Mouse (Mus musculus): ENCODE measurements at regions not wholly inside any gene's neighbourhood (a gene's known extent, or its start where the extent isn't known, plus 50 kb on each side); places are given as distances from the start of the nearest gene placed in this dataset.

GRCm38 (mm10) chr6:148514124-148514523, 69.9 kb upstream of the Tmtc1 start:
- no peak for TF ChIP-seq CTCF (conservative IDR thresholded peaks at IDR 0.05 in 1 of 2, IDR thresholded peaks at IDR 0.05 in 1 of 2; ENCODE audit: low read depth in 2 of 2, low read length in 2 of 2)
- TF ChIP-seq USF1 (IDR thresholded peaks at IDR 0.05; ENCODE audit: low read depth, low read length) = no peak
- no peak for TF ChIP-seq MAZ (IDR thresholded peaks at IDR 0.05; ENCODE audit: low read depth, low read length)
- TF ChIP-seq EP300 (IDR thresholded peaks at IDR 0.05; ENCODE audit: low read length) = peak; percentile 39; the same call in 1 of the 2 replicates
- TF ChIP-seq MAFK (IDR thresholded peaks at IDR 0.05; ENCODE audit: insufficient replicate concordance, low read length) = no peak
- TF ChIP-seq ZKSCAN1 (IDR thresholded peaks at IDR 0.05; ENCODE audit: borderline replicate concordance, low read depth, low read length) = no peak
- no peak for TF ChIP-seq JUND (conservative IDR thresholded peaks at IDR 0.05; ENCODE audit: low read depth, low read length)
